Mouse (Mus musculus) left cerebral cortex, adult 2 months (tissue): Measurements from ENCODE around the gene Ccr8. TPM values are rescaled to one million over a fixed set of nuclear protein-coding genes. Genes with fewer than 3 reads are reported as not detected.

Experiments
- DNase-seq, 2 experiments: peaks; one replicate each; pipeline ENCODE4 v3.0.0; 2021 to 2022; ENCODE audit warnings: low spot score in 2 of 2, mixed read lengths in 1 of 2; ENCODE audit errors: extremely low spot score in 1 of 2
- H3K27ac ChIP-seq: fragments of 200-600 bp; 2 replicates; pipeline ENCODE4 v1.8.1; 2022
- H3K4me3 ChIP-seq: fragments of 200-600 bp; 2 replicates; pipeline ENCODE4 v1.8.1; 2022
- CTCF ChIP-seq: fragments of 200-600 bp; IDR thresholded peaks from 2 replicates; pipeline ENCODE4 v1.8.1; 2022; ENCODE audit warnings: antibody characterized with exemption, mild to moderate bottlenecking, moderate library complexity
- intact Hi-C: fragments of 180-260 bp; cut with DNase I; formaldehyde crosslinking; loops from one replicate; pipeline ENCODE4 v1.15.1; 2025
- total RNA-seq, 2 experiments: library from RNA; stranded (reverse); gene quantifications; 2 replicates each; pipeline ENCODE4 v1.2.3; 2021

Ccr8 gene
- total RNA-seq, 2 experiments from 2014 or later = not detected

DNA sequence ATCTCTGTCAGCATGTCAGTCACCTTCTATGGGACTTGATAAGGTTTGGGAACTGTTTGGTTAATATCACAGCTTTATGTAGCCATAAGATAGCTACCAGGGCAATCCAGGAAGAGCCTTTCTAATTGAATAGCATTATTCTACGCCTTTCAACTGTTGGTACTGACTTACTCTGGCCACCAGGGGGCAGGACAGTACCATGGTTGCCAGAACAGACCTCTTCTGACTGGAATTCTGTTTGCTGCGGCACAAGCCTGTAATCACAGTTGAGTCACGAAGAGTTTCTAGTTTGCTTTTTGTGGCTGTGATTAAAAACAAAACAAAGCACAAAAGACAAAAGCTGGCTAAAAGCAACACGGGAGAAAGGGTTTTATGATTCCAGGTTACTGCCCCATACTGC is 48.7 kb downstream of the Ccr8 start:
- DNase-seq = peak; percentile 73 to 84
- intact Hi-C loops = loop anchor here (1.0 to 5.0 kb wide), 2 partner anchors 31 to 287 kb away; no protein-coding TSS in a partner anchor
- no peak overlapping the region for H3K4me3 ChIP-seq
- no peak overlapping the region for H3K27ac ChIP-seq
- peak; percentile 88 for TF ChIP-seq CTCF

DNA sequence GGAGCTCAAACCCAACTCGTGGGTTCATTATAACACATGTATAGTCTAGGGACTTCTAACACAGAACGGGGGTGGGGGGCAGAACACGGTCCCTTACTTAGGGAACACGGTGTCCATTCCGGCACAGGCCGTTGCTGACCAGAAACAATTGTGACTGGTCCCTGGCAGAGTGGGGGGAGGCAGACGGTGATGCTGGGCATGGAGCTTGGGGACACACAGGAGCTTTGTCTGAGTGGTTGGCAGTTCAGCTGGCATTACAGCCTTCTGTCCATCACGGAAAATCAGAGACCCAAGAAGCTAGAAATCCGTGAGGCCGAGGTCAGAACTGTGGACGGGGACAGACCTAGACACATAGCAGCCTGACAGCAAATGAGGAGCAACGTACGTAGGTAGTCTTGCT is 52.6 kb downstream of the Ccr8 start:
- no peak for DNase-seq
- Histone ChIP-seq H3K27ac (no peak overlapping the region; the same call in 1 of the 2 replicates), H3K4me3 (no peak overlapping the region)
- TF ChIP-seq CTCF = no peak
- intact Hi-C loops = loop anchor here (5.0 kb wide), 1 partner anchor 283 kb away; no protein-coding TSS in a partner anchor

Other genes starting within 250 kb of the Ccr8 start
- 10 to 100 TPM; 79.3 to 85.8 TPM for gene Wdr48, start 197.2 kb upstream of the Ccr8 start, total RNA-seq
- gene Gorasp1, start 154.5 kb upstream of the Ccr8 start, total RNA-seq = 10 to 100 TPM; 30.7 to 38.0 TPM
- under 1 TPM; 0.45 to 0.77 TPM for gene Ttc21a, start 154.5 kb upstream of the Ccr8 start, total RNA-seq
- gene Csrnp1, start 107.5 kb upstream of the Ccr8 start, total RNA-seq = 10 to 100 TPM; 28.7 to 31.3 TPM
- under 1 TPM; 0.14 to 0.20 TPM for gene Xirp1, start 68.5 kb upstream of the Ccr8 start, total RNA-seq
- gene Cx3cr1, start 22.2 kb upstream of the Ccr8 start, total RNA-seq = 10 to 100 TPM; 28.6 to 30.9 TPM
- 10 to 100 TPM; 24.3 to 24.9 TPM for gene Slc25a38, start 18.3 kb downstream of the Ccr8 start, total RNA-seq
- 100 to 1,000 TPM; 398 to 400 TPM for gene Rpsa, start 35.6 kb downstream of the Ccr8 start, total RNA-seq
- 100 to 1,000 TPM; 177 to 214 TPM for gene Mobp, start 57.6 kb downstream of the Ccr8 start, total RNA-seq
- 10 to 100 TPM; 86.1 to 91.1 TPM for gene Myrip, start 209.4 kb downstream of the Ccr8 start, total RNA-seq